Mouse (Mus musculus) heart, adult 8-10 months (tissue): Measurements from ENCODE around the gene Rdh16f2. TPM values are rescaled to one million over a fixed set of nuclear protein-coding genes. Genes with fewer than 3 reads are reported as not detected.
"Not testable (repeated sequence)": the region's sequence is repeated elsewhere in the genome, so short reads cannot be mapped to it uniquely, and the experiment has no call there.

Source experiments
- DNase-seq: peaks from one replicate; pipeline ENCODE4 v3.0.0; 2022; ENCODE audit warnings: low spot score
- total RNA-seq, 4 experiments: library from RNA; stranded (reverse); gene quantifications; 2 replicates each; pipeline ENCODE4 v1.2.4; 2022

Gene Rdh16f2
- total RNA-seq, 4 experiments from 2014 or later: not detected

DNA sequence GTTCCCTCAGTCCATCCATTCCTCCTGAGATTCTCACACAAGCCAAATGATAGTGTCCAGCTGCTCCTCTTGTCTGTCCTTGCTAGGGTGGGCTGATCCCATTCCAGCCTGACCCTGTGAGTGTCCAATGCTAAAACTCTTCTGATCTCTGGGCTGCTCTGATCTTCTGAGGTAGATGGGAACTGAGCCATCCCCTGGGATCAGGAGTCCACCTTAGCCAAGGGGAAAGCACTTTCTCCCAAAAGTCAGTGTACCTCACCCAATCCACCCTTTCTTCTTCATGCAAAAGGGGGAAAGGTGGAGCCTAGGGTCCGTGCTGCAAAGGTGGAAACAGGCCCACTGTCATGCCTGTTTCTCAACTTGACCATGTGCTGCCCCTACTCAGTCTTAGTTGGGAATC, 25.2 kb downstream of the Rdh16f2 start:
- DNase-seq: no peak

DNA sequence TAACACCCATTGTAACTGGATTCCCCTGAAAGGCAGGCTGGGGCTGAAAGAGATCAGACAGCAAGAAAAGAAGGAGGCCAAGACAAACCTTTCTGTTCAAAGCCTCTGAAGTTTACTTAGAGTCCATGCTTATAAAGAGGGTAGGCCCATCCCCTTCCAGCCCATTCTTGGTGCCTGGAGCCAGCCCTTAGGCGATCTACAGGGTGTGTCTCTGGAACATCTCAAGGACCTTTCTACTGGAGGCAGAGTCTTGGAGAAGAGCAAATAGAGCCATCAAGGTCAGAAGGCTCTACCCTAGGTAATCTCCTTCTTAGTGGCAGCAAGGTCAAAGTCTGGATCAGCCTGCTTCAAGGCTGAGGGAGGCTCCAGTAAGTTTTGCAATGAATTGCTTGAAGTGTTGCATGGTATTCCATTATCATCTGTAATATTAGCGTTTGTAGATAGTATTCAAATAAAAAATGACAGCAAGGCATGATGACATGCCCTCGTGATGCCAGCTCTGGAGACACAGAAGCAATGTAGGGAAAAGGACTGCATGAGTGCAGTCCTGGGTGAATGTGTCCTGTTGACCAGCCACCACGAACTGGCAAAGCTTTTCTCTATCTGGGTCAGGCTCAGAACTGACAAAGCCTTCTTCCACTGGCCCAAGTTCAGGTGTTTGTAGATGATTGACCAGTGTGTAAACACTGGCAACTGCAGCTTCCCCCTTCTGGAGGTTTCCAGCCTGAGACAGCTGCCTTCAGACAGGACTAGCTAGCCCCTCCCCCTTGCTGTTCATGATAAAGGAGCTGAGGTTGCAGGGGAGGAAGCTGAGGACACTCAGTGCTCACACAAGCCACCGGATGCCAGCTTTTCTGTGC, 27.1 kb downstream of the Rdh16f2 start:
- DNase-seq: not testable (repeated sequence)

DNA sequence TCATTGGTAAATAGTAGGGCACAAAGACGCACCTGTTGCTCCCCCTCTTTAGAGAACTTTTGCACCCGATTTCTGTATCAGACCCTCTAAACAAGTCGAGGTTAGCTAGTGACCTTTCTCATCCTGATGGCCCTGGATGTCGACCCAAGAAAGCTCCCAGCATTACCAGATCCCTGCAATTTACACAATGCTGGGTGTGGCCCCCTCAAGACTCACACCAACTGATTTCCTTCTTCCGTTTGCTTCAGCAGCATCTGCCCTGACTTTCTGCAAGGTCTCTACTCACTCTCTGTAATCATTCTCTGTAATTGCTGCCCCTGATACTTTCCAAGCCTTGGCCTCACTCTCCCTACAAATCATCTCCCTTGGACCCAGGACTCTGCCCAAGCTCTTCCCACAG, 30.4 kb downstream of the Rdh16f2 start:
- no peak for DNase-seq

DNA sequence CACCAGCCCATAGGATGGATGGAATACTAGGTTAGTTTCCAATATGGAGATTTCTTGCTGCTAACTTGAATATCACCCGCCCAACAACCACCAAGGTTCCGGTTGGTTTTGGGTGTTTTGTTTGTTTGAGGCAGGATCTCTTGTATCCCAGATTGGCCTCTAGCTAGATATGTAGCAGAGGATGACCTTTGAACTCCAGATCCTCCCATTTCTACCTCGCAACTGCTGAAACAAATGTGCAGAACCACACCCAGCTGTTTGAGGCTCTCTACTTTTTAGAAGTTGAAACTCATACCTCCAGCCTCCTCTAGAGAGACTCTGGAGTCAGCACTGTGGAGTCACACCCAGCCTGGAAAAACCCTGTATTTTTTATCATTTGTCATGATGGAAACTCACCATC, 31.2 kb downstream of the Rdh16f2 start:
- no peak for DNase-seq

DNA sequence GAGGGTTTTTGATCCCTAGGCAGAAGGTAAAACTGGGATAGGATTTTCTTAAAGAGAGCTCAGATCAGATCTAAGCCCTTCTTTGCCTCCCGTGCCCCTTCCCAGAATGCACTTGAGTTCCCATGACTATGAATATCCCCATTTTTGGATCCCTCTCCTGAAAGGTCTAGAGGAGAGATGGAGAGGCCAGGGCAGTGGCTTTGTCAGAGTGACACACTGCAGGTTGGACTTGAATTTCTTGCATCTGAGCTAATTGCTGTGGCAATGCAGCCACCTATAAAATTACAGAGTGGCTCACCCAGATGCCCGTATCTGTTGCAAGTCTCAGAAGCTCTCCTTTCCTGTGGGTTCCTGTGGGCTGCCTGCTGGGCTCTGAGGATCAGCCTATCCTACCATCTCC, 31.9 kb downstream of the Rdh16f2 start, which contains the start of gene Sdr9c7:
Gene Sdr9c7, plus strand, starts transcription at position 301 of the 400 bp plus-strand sequence.
- no peak for DNase-seq

DNA sequence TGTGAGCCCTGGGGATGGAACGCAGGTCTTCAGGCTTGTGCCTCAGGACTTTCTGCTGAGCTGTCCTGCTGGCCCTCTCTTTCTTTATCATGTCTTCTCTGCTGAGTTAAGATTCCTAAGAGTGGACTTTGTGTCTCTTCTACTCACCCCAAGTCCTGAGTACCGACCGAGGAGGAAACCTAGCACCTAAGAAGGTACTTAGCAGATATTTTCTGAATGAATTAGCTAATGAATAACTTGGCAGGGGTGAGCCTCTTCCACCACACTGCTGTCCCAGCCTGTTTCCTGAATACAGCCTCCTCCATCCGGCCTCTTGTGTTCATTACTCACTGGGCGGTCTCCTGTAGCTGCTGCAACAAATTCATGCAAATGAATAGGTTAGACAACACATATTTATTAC, 33.5 kb downstream of the Rdh16f2 start:
- no peak for DNase-seq

DNA sequence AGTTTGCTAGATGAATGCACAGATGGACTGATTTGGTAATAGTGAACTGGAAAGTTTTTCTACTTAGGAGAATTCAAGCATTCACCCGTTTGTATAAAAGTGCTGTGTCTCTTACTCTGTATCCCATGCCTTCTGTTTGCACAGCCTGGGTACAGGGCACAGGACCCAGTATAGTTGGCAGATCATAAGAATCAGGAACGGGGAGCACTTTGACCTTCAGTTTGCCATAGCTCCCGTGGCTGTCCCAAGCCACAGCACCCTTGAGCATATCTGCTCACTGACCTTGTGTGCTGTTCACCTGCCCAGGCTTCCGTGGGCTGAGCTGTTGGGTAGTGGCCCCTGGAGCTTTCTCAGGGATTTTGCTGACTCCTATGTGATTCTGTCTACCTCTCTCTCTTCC, 35.5 kb downstream of the Rdh16f2 start:
- no peak for DNase-seq

DNA sequence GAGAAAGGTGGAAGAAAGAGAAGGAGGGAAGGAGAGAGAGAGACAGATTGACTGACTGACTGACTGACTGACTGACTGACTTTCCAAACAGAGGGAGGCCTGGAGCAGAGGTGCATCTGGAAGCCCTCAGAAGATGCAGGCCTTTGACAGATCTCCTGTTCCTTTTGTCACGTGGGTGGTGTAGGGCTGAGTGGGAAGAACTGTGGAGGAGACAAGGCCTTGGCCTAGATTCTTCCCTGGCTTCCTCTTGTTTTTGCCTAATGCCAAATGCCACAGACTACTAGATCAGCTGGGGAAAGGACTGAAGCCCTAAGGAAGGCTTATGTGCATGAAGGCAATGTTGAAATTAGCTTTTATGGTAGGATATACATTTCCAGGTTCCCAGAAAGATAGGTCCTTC, 36.8 kb downstream of the Rdh16f2 start:
- DNase-seq: no peak

DNA sequence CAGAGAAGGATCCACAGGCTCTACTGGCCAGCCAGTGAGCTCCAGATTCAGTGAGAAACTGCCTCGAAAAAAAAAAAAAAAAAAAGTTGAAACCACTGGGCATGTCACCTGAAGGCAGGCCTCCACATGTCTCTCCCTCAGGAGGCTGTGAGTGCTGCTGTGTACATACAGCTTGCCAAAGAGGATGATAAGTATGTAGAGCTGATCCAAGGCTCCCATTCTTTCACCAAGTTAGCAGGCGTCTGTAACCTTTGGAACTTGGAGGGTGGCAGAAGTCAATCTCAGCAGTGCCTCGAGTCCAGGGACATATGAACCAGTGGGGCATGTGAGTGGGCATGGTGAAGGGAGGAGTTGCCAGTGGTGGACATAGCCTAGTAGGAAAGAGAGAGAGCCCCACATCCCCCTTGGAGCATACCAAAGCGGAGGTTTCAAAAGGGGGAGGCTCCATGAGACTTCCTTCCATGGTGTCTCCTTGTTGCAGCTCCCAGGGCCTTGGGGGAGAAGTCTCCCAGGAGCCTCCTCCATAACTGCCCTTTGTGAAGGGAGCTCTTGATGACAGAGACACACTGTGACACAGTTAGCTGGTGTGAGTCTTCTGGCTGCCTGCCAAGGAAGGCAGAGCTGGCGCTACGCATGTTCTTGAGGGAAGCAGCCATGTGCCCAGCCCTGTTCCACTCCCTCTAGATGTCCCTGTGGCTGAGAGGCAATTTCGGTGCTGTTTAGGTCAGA, 38.6 kb downstream of the Rdh16f2 start:
- peak; percentile 5 for DNase-seq

DNA sequence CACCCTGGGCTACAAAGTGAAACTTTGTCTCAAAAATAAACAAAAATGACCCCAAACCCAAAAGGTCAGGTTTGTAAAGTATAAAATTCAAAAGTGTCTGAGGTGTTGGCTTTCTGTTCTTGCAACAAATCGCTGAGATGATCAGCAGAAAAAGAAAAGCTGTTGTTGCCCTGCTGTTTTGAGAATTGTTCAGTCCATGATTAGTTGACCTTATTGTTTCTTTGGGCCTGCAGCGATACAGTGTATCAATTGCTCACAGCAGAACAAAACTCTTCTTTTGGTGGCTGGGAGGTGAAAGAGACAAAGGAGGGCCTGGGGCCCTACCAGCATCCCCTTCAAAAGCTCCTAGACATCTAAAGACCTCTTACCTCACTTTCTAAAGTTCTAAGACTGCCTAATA, 39.9 kb downstream of the Rdh16f2 start:
- DNase-seq: no peak

DNA sequence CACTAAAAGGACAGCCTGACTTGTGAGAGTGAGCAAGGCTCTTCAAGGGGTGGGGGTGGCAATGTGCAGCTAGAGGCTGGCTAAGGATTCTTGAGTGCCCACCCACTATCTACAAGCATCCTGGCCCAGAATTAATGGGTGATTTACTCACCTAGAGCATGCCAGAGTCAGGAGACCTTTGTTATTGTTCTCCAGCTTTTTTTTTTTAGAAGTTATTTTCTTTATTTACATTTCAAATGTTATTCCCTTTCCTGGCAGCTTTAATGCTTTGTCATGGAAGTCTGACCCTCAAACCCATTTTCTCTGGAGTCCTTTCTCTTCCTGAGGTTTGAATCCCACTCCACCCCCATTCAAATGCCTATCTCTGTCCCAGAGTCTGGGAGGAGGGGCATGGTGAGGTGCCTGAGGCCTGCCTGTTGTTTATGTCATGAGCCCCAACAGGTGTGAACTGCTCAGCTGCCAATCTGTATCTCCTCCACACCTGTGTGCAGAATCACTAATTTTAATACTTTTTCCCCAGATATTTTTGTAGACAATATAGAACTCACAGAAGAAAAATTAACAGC, 41.2 kb downstream of the Rdh16f2 start:
- DNase-seq: no peak

DNA sequence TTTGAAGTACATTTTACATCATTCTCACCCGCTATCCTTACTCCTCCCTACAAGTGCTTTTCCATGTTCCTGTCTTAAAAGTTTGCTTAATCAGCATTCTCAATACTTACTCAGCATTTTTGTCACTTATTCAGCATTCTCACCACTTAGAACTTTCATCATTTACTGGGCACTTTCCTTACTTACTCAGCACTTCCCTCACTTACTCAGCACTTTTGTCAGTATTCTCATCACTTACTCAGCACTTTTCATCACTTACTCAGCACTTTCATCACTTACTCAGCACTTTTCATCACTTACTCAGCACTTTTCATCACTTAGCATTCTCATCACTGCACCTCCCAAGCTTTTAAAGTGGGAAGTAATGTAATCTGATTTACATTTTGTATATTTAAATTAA, 49.3 kb downstream of the Rdh16f2 start:
- DNase-seq: no peak

DNA sequence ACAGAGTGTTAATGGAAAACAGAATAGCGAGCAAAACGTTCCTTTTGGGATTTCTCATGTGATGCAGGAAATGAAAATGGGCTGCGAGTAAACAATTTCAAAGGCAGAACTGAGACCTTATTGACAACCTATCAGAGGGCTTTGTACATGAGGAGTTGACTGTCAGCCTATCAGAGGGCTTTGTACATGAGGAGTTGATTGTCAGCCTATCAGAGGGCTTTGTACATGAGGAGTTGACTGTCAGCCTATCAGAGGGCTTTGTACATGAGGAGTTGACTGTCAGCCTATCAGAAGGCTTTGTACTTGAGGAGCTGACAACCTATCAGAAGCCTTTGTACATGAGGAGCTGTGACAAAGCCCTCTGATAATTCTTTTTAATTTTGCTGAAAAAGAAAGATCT, 50.9 kb downstream of the Rdh16f2 start:
- not testable (repeated sequence) for DNase-seq

DNA sequence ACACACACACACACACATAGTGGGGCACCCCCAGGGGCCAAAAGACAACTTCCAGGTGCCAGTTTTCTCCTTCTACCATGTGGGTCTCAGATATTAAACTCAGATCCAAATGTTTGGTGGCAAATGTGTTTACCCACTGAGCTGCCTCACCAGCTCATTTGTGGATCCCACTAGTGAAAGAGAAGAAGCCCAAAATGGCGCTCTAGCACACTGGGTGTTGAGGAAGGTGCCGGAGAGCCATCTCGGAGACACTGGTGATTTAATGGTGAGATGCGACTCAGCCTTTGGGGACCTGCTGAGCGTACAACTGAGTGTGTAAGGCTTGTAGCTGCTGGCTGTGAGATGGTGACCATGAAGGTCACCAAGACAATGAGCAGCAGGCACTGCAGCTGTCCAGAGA, 51.4 kb downstream of the Rdh16f2 start:
- DNase-seq: no peak

DNA sequence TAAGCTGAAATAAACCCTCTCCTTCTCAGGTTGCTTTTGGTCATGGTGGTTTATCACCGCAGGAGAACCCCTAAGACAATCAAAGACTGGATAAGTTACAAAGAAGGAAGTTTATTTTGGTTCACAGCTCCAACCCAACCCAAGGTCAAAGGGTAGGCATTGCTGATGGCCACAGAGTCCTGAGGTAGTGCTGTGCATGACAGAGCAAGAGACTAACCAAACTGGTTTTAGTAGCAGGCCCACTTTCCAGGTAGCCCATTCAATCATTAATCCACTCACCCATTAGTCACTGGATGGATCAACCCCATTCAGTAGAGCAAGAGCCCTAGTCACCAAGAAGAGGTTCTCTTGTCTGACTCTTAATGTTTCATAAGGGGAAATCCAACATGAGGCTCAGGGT, 56.0 kb downstream of the Rdh16f2 start:
- DNase-seq: no peak

DNA sequence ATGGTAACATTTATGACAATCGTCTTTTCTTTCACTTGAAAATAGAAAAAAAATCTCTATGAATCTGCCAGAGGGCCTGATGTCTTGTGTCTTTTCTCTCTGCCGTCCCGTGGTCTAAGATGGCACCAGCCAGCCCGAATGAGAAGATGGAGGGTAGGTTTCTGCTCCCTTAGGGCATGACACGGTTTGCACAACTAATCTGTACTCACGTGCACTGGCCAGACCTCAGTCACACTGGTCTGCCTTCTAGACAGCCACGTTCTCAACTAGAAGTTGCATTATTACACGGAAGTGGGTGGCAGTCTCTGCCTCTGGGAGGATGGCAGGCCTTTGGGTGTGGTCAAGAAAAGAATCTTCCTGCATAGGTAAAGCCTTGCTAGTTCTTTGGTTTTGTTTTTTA, 56.8 kb downstream of the Rdh16f2 start:
- DNase-seq: no peak

DNA sequence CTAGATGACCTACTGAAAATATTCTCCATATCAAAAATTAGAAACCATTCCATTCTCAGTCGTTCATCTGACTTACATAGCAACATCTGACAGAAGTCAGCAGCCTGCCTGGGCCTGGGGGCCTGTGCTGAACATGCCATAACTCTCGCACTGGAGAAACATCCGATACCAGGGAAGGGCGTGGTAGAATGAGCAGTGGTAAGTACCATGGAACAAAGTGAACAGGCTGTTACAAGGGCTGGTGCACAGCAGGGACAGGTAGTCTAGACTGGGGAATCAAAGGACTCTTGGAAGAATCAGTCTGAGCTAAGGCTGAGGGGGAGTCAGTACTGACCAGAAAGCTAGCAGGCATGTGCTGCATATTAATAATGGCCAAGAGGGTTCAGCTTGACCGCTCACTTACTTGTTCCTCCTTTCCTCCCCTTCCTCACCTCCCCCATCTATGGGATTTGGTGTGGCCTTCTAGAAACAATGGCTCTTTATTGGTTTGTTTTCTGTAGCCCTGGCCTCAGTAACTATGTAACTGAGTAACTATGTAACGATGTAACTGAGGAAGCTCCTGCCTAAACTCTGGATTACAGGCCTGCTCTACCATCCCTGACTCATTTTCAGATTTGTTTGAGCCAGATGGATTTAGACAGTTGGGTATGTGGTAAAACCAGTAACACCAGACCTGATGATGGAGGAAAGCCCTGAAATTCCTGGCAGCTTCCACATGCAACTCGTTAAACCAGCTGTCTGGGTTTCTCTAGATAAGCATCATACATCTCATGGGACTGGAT, 58.5 kb downstream of the Rdh16f2 start:
- no peak for DNase-seq

Other genes with a start within 250 kb of the Rdh16f2 start
- gene Lrp1, start 245.3 kb upstream of the Rdh16f2 start, total RNA-seq: 10 to 100 TPM; 64.0 to 88.9 (median 74.0) TPM
- gene Stat6, start 223.5 kb upstream of the Rdh16f2 start, total RNA-seq: 10 to 100 TPM; 38.4 to 43.7 (median 43.2) TPM
- 1 to 10 TPM; 3.0 to 5.1 (median 3.6) TPM for gene Nemp1, start 199.6 kb upstream of the Rdh16f2 start, total RNA-seq
- 10 to 100 TPM in 1 of 4 experiments, 1 to 10 TPM in 3; 5.0 to 10.3 (median 6.6) TPM for gene Nab2, start 197.9 kb upstream of the Rdh16f2 start, total RNA-seq
- gene Myo1a, start 161.3 kb upstream of the Rdh16f2 start, total RNA-seq: under 1 TPM in 1 of 4 experiments, not detected in 3; 0.08 TPM
- not detected for gene Tac2, start 142.0 kb upstream of the Rdh16f2 start, total RNA-seq
- 1 to 10 TPM; 6.4 to 7.9 (median 7.5) TPM for gene Zbtb39, start 126.9 kb upstream of the Rdh16f2 start, total RNA-seq
- gene Gpr182, start 114.7 kb upstream of the Rdh16f2 start, total RNA-seq: 1 to 10 TPM; 3.8 to 4.8 (median 4.2) TPM
- under 1 TPM in 1 of 4 experiments, not detected in 3; 0.06 TPM for gene Rdh1, start 106.8 kb upstream of the Rdh16f2 start, total RNA-seq
- under 1 TPM in 1 of 4 experiments, not detected in 3; 0.22 TPM for gene Rdh16f1, start 106.7 kb upstream of the Rdh16f2 start, total RNA-seq
- under 1 TPM in 2 of 4 experiments, not detected in 2; 0.09 to 0.22 TPM for gene Rdh9, start 90.1 kb upstream of the Rdh16f2 start, total RNA-seq
- gene Rdh16, start 65.3 kb upstream of the Rdh16f2 start, total RNA-seq: not detected
- gene Rdh19, start 16.5 kb upstream of the Rdh16f2 start, total RNA-seq: not detected
- under 1 TPM in 1 of 4 experiments, not detected in 3; 0.19 TPM for gene Rdh7, start 22.3 kb downstream of the Rdh16f2 start, total RNA-seq
- gene Sdr9c7, start 32.0 kb downstream of the Rdh16f2 start, total RNA-seq: not detected
- gene Hsd17b6, start 141.1 kb downstream of the Rdh16f2 start, total RNA-seq: not detected
- 1 to 10 TPM; 1.5 to 2.2 (median 1.7) TPM for gene Prim1, start 148.7 kb downstream of the Rdh16f2 start, total RNA-seq
- gene Naca, start 169.1 kb downstream of the Rdh16f2 start, total RNA-seq: 100 to 1,000 TPM; 503 to 580 (median 537) TPM
- 100 to 1,000 TPM in 1 of 4 experiments, 10 to 100 TPM in 3; 77.8 to 104 (median 91.6) TPM for gene Ptges3, start 192.5 kb downstream of the Rdh16f2 start, total RNA-seq
- 1,000 to 10,000 TPM; 7,887 to 9,725 (median 8,934) TPM for gene Atp5b, start 216.8 kb downstream of the Rdh16f2 start, total RNA-seq
- gene Baz2a, start 225.1 kb downstream of the Rdh16f2 start, total RNA-seq: 10 to 100 TPM; 21.3 to 22.8 (median 22.1) TPM